Mouse (Mus musculus): ENCODE measurements around the gene Myo16.

DNA sequence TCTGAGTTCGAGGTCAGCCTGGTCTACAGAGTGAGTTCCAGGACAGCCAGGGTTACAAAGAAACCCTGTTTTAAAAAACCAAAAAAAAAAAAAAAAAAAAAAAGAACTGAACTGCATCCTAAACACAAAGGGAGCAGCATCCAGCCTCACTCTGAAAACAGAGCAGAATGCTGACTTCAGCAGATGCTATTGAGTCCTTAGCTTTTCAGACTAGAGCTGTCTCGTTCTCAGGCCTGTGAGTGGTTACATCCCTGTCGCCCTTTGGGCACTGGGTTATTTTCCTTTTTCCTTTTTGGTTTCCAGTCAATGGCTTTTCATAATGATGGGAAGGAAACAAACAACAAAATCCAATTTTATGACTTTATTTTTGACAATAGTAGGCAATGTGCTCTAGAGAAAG lies 61.3 kb downstream of the Myo16 start:
- TF ChIP-seq CTCF (IDR thresholded peaks at IDR 0.05; ENCODE audit: low read depth, low read length): no peak
- no peak for TF ChIP-seq POLR2A (IDR thresholded peaks at IDR 0.05; ENCODE audit: insufficient read depth, low read length)

Data from ES-Bruce4 (cell line).